Mouse (Mus musculus) kidney, adult 2 months (tissue): ENCODE data around the gene Notch4.

Source experiments
- CTCF ChIP-seq: fragments of 200-500 bp; conservative IDR thresholded peaks from 2 replicates; pipeline ENCODE4 v1.5.1; 2011; ENCODE audit warnings: low read depth, mild to moderate bottlenecking, control low read depth, low read length, moderate library complexity, mixed read lengths; ENCODE audit not compliant: insufficient read depth, insufficient read length
- POLR2A ChIP-seq: fragments of 200-500 bp; IDR thresholded peaks from one replicate; pipeline ENCODE4 v1.6.1; 2011; ENCODE audit warnings: low read depth, low read length, control low read depth

- TF ChIP-seq CTCF: no peak
- no peak for TF ChIP-seq POLR2A
Observed at GRCm38 (mm10) chr17:34589206-34589605, 25.1 kb downstream of the Notch4 start.
